Comparison of ENCODE assay signal across 9 mouse cellular contexts in genomic region chr5:144387851-144388250, GRCm38 (mm10). TPM values are rescaled to one million over a fixed set of nuclear protein-coding genes. Genes with fewer than 3 reads are reported as not detected.
DNase-seq lines count a peak whose midpoint lies in the region; ATAC-seq and TF ChIP-seq lines count a peak whose summit lies in the region.
"Had no signal": no experiment of that assay in that cellular context is flagged by ENCODE, and none has a peak within 500 bp of the region (broad histone marks: within the 10 kb centered on the region; RNA-seq: fewer than 3 reads in every experiment).

No protein-coding gene starts in this region.

- DNase-seq in layer of hippocampus, adult 18-20 months (ENCODE audit: low spot score in 2 of 2), result peak; percentile 37 to 78
- DNase-seq in layer of hippocampus, adult 9-10 months (ENCODE audit: low spot score), result no peak
- peak; percentile 64 to 73 for DNase-seq in adrenal gland, postnatal 36 days
- peak; percentile 63 for DNase-seq in embryonic facial prominence, embryonic 10.5 days (ENCODE audit: low spot score)
- DNase-seq in hindbrain, postnatal 0 days (ENCODE audit: low spot score), result peak; percentile 82
- DNase-seq in left cerebral cortex, postnatal 36 days (ENCODE audit: low spot score in 2 of 2), result peak; percentile 51 to 54
- DNase-seq in naive thymus-derived CD4-positive, alpha-beta T cell, adult 2 months (ENCODE audit: low read depth), result peak; percentile 26
- DNase-seq in thymus, postnatal 0 days (ENCODE audit: low spot score), result peak; percentile 5

- peaks cover 4% of the 10 kb centered on the region; the same call in 1 of the 2 replicates for H3K9me3 ChIP-seq in embryonic facial prominence, embryonic 10.5 days
- H3K9me3 ChIP-seq in hindbrain, postnatal 0 days (ENCODE audit: low read length), result no peaks in the 10 kb centered on the region

- no peaks in the 10 kb centered on the region for H3K27me3 ChIP-seq in embryonic facial prominence, embryonic 10.5 days (replicated peaks; ENCODE audit: low read depth, poor library complexity, severe bottlenecking)
- H3K27me3 ChIP-seq in hindbrain, postnatal 0 days (ENCODE audit: insufficient read depth, low read length), result no peaks in the 10 kb centered on the region
- H3K27me3 ChIP-seq: embryonic facial prominence, embryonic 12.5 days had no signal

- ATAC-seq in hindbrain, postnatal 0 days, result peak; percentile 51; the same call in 1 of the 2 replicates

- no peak overlapping the region for H3K9ac ChIP-seq in hindbrain, postnatal 0 days (replicated peaks; ENCODE audit: low read length)
- H3K9ac ChIP-seq: embryonic facial prominence, embryonic 12.5 days had no signal

- peak; percentile 84 for TF ChIP-seq CTCF in hindbrain, postnatal 0 days (IDR thresholded peaks at IDR 0.05; ENCODE audit: low read depth)

- no peak overlapping the region for H3K27ac ChIP-seq in embryonic facial prominence, embryonic 10.5 days (replicated peaks)
- H3K27ac ChIP-seq in hindbrain, postnatal 0 days, result no peak overlapping the region
- H3K27ac ChIP-seq: embryonic facial prominence, embryonic 12.5 days had no signal

- no peaks in the 10 kb centered on the region for H3K4me1 ChIP-seq in embryonic facial prominence, embryonic 10.5 days
- no peaks in the 10 kb centered on the region for H3K4me1 ChIP-seq in hindbrain, postnatal 0 days (ENCODE audit: insufficient read depth, low read length)
- H3K4me1 ChIP-seq: embryonic facial prominence, embryonic 12.5 days had no signal

- no peaks in the 10 kb centered on the region for H3K36me3 ChIP-seq in embryonic facial prominence, embryonic 10.5 days (replicated peaks)
- H3K36me3 ChIP-seq in hindbrain, postnatal 0 days (ENCODE audit: insufficient read depth, low read length), result no peaks in the 10 kb centered on the region
- H3K36me3 ChIP-seq: embryonic facial prominence, embryonic 12.5 days had no signal

- 10% methylated on average over 6 of the region's 6 CpGs for WGBS in embryonic facial prominence, embryonic 10.5 days
- WGBS in hindbrain, postnatal 0 days, result 7% methylated on average over 6 of the region's 6 CpGs

- intact Hi-C loops in left cerebral cortex, postnatal 36 days (cut with DNase I), result loop anchor here (2.0 kb wide), 2 partner anchors 339 to 347 kb away; no protein-coding TSS in a partner anchor

- no peak overlapping the region for H3K4me3 ChIP-seq in embryonic facial prominence, embryonic 10.5 days
- no peak overlapping the region for H3K4me3 ChIP-seq in hindbrain, postnatal 0 days (ENCODE audit: low read length)
- H3K4me3 ChIP-seq: embryonic facial prominence, embryonic 12.5 days had no signal

- H3K4me2 ChIP-seq in hindbrain, postnatal 0 days (ENCODE audit: low read depth, low read length), result no peak overlapping the region
- H3K4me2 ChIP-seq: embryonic facial prominence, embryonic 12.5 days had no signal

RNA-seq across cellular contexts. Expression of gene Baiap2l1, which starts 29.9 kb away (rescaled TPM):
- total RNA-seq in layer of hippocampus, adult 18-20 months (2021), result under 1 TPM; 0.46 to 0.87 TPM
- 10 to 100 TPM in 1 of 2 experiments, 1 to 10 TPM in 1; 8.9 to 15.2 TPM for total RNA-seq in adrenal gland, postnatal 36 days (2021)
- polyA plus RNA-seq in embryonic facial prominence, embryonic 10.5 days (2016; fragmentation: Nextera tagmentation; extraction: Ambion mirVana), result 5.6 and 6.0 TPM in 2 replicates
- 0.63 and 1.3 TPM in 2 replicates for total RNA-seq in hindbrain, postnatal 0 days (2014; rRNA removed)
- 1.8 and 1.9 TPM in 2 replicates for polyA plus RNA-seq in hindbrain, postnatal 0 days (2015; fragmentation: Nextera tagmentation; extraction: Ambion mirVana)
- under 1 TPM; 0.37 to 0.61 TPM for total RNA-seq in left cerebral cortex, postnatal 36 days (2021)
- 2.3 and 2.7 TPM in 2 replicates for polyA plus RNA-seq in thymus, postnatal 0 days (2015; fragmentation: Nextera tagmentation; extraction: Ambion mirVana)
